Mouse (Mus musculus) MEL (cell line): ENCODE results near the gene Katnb1. TPM values are rescaled to one million over a fixed set of nuclear protein-coding genes. Genes with fewer than 3 reads are reported as not detected.

Source experiments
- DNase-seq: peaks from one replicate; pipeline ENCODE4 v3.0.0; 2011; ENCODE audit warnings: low read depth, low spot score
- H3K27ac ChIP-seq: 2 replicates; pipeline ENCODE4 v1.5.1; 2012; ENCODE audit warnings: low read depth, mild to moderate bottlenecking, control low read depth, low read length, moderate library complexity; ENCODE audit not compliant: control insufficient read depth
- H3K27me3 ChIP-seq, 2 experiments: fragments of 150-350 bp in 1 of 2; sonication (generic) in 1 of 2; 2 replicates each; pipeline ENCODE4 v1.6.1; 2012; ENCODE audit warnings: low read length in 2 of 2, mild to moderate bottlenecking in 2 of 2, improper control_type of control experiment in 1 of 2, moderate library complexity in 1 of 2; ENCODE audit not compliant: insufficient read depth in 2 of 2, control insufficient read depth in 1 of 2
- H3K36me3 ChIP-seq, 2 experiments: 2 replicates each; pipeline ENCODE4 v1.6.1; 2012 to 2014; ENCODE audit warnings: low read length in 2 of 2, improper control_type of control experiment in 1 of 2, inconsistent platforms in 1 of 2, mild to moderate bottlenecking in 1 of 2; ENCODE audit not compliant: insufficient read depth in 2 of 2, control insufficient read depth in 1 of 2
- H3K4me1 ChIP-seq, 2 experiments: fragments of 150-350 bp in 1 of 2; sonication (generic) in 1 of 2; 2 replicates each; pipeline ENCODE4 v1.6.1; 2012; ENCODE audit warnings: low read length in 2 of 2, improper control_type of control experiment in 1 of 2, mild to moderate bottlenecking in 1 of 2; ENCODE audit not compliant: insufficient read depth in 2 of 2, control insufficient read depth in 1 of 2
- H3K4me3 ChIP-seq, 2 experiments: fragments of 150-350 bp in 1 of 2; sonication (generic) in 1 of 2; 2 replicates each; pipeline ENCODE4 v1.5.1; 2012; ENCODE audit warnings: low read depth in 2 of 2, low read length in 2 of 2, mild to moderate bottlenecking in 2 of 2, moderate library complexity in 2 of 2, control low read depth in 1 of 2, improper control_type of control experiment in 1 of 2; ENCODE audit not compliant: control insufficient read depth in 1 of 2, insufficient read depth in 1 of 2
- H3K79me2 ChIP-seq: 2 replicates; pipeline ENCODE4 v1.6.1; 2012; ENCODE audit warnings: mild to moderate bottlenecking, low read length, moderate library complexity; ENCODE audit not compliant: control insufficient read depth, poor library complexity, insufficient read depth
- H3K9ac ChIP-seq: 2 replicates; pipeline ENCODE4 v1.6.1; 2012; ENCODE audit warnings: low read depth, mild to moderate bottlenecking, control low read depth, low read length, moderate library complexity; ENCODE audit not compliant: control insufficient read depth, poor library complexity, severe bottlenecking
- H3K9me3 ChIP-seq: fragments of 150-350 bp; sonication (generic); replicated peaks from 2 replicates; pipeline ENCODE4 v1.6.1; 2012; ENCODE audit warnings: mild to moderate bottlenecking, low read length, improper control_type of control experiment, moderate library complexity; ENCODE audit not compliant: insufficient read depth
- MAFK ChIP-seq: IDR thresholded peaks from 2 replicates; pipeline ENCODE4 v1.6.1; 2011; ENCODE audit warnings: low read depth, mild to moderate bottlenecking, low read length, improper control_type of control experiment, borderline replicate concordance
- MAX ChIP-seq: IDR thresholded peaks from 2 replicates; pipeline ENCODE4 v1.6.1; 2011; ENCODE audit warnings: low read length, improper control_type of control experiment
- TBP ChIP-seq: IDR thresholded peaks from 2 replicates; pipeline ENCODE4 v1.8.0; 2011; ENCODE audit warnings: low read depth, low read length, improper control_type of control experiment
- polyA plus RNA-seq, 2 experiments: library from polyadenylated mRNA; stranded (reverse) in 1 of 2; unstranded in 1 of 2; fragments of >175 nt in 1 of 2; fragments of >200 nt in 1 of 2; gene quantifications; 2 replicates each; pipeline versions ENCODE4 v1.2.1 to v1.2.4; 2012; ENCODE audit warnings: low replicate concordance in 2 of 2, low read depth in 1 of 2; ENCODE audit not compliant: insufficient read length in 2 of 2, insufficient read depth in 1 of 2, missing spikeins in 1 of 2
- total RNA-seq: library from RNA; depleted of rRNA; stranded (reverse); fragments of 300-350 nt; gene quantifications from 2 replicates; pipeline ENCODE4 v1.2.3, GENCODE M21; 2012; rRNA removed

Katnb1 gene
- total and polyA plus RNA-seq, 3 experiments, result 13.6 to 23.8 TPM; not detected in 1

- H3K27ac ChIP-seq, result no peak overlapping the region
- DNase-seq, result no peak
- H3K9me3 ChIP-seq, result no peaks in the 10 kb centered on the region
- H3K9ac ChIP-seq, result no peak overlapping the region
- H3K4me1 ChIP-seq, result peaks cover 0 to 18% of the 10 kb centered on the region in 2 experiments; a peak in 2 of 4 replicates
- H3K36me3 ChIP-seq, result peaks cover 0 to 3% of the 10 kb centered on the region in 2 experiments; a peak in 1 of 4 replicates
- no peaks in the 10 kb centered on the region for H3K79me2 ChIP-seq
- H3K27me3 ChIP-seq, result no peaks in the 10 kb centered on the region; a peak in 1 of 4 replicates
- TF ChIP-seq MAFK (no peak), TBP (no peak), MAX (no peak)
- TF ChIP-seq, all 39 proteins: peak for 0
- no peak overlapping the region for H3K4me3 ChIP-seq
Observed at GRCm38 (mm10) chr8:95150608-95151007, 69.6 kb downstream of the Katnb1 start.

Other genes starting within 250 kb of the Katnb1 start
- 84.6 and 91.9 TPM in 2 replicates for gene Coq9, start 242.9 kb upstream of the Katnb1 start, total RNA-seq
- 100 to 1,000 TPM in 1 of 2 experiments, not detected in 1; 169 TPM for gene Coq9, start 242.9 kb upstream of the Katnb1 start, polyA plus RNA-seq
- 102 and 122 TPM in 2 replicates for gene Ciapin1, start 242.8 kb upstream of the Katnb1 start, total RNA-seq
- 100 to 1,000 TPM in 1 of 2 experiments, not detected in 1; 263 TPM for gene Ciapin1, start 242.8 kb upstream of the Katnb1 start, polyA plus RNA-seq
- 92.0 and 92.5 TPM in 2 replicates for gene Polr2c, start 223.7 kb upstream of the Katnb1 start, total RNA-seq
- 100 to 1,000 TPM; 151 to 181 TPM for gene Polr2c, start 223.7 kb upstream of the Katnb1 start, polyA plus RNA-seq
- gene Dok4, start 204.9 kb upstream of the Katnb1 start, total RNA-seq, result 1.5 TPM in 2 replicates
- gene Dok4, start 204.9 kb upstream of the Katnb1 start, polyA plus RNA-seq, result 1 to 10 TPM in 1 of 2 experiments, not detected in 1; 3.2 TPM
- 1.6 and 1.7 TPM in 2 replicates for gene Ccdc102a, start 163.1 kb upstream of the Katnb1 start, total RNA-seq
- gene Ccdc102a, start 163.1 kb upstream of the Katnb1 start, polyA plus RNA-seq, result 1 to 10 TPM in 1 of 2 experiments, not detected in 1; 6.8 TPM
- gene Adgrg5, start 157.5 kb upstream of the Katnb1 start, total RNA-seq, result 0.04 and 0.07 TPM in 2 replicates
- gene Adgrg5, start 157.5 kb upstream of the Katnb1 start, polyA plus RNA-seq, result 1 to 10 TPM in 1 of 2 experiments, not detected in 1; 1.3 TPM
- 4.2 and 7.2 TPM in 2 replicates for gene Adgrg1, start 106.4 kb upstream of the Katnb1 start, total RNA-seq
- gene Adgrg1, start 106.4 kb upstream of the Katnb1 start, polyA plus RNA-seq, result 10 to 100 TPM in 1 of 2 experiments, not detected in 1; 33.2 TPM
- not detected in 2 replicates for gene Adgrg3, start 63.5 kb upstream of the Katnb1 start, total RNA-seq
- under 1 TPM in 1 of 2 experiments, not detected in 1; 0.08 TPM for gene Adgrg3, start 63.5 kb upstream of the Katnb1 start, polyA plus RNA-seq
- 0.04 TPM in 1 of 2 replicates, not detected in the other for gene Drc7, start 26.1 kb upstream of the Katnb1 start, total RNA-seq
- under 1 TPM in 1 of 2 experiments, not detected in 1; 0.07 TPM for gene Drc7, start 26.1 kb upstream of the Katnb1 start, polyA plus RNA-seq
- 9.0 and 10.6 TPM in 2 replicates for gene Kifc3, start 121.6 kb downstream of the Katnb1 start, total RNA-seq
- gene Kifc3, start 121.6 kb downstream of the Katnb1 start, polyA plus RNA-seq, result 10 to 100 TPM in 1 of 2 experiments, not detected in 1; 19.1 TPM
- gene Cngb1, start 225.4 kb downstream of the Katnb1 start, total RNA-seq, result not detected in 2 replicates
- under 1 TPM in 1 of 2 experiments, not detected in 1; 0.03 TPM for gene Cngb1, start 225.4 kb downstream of the Katnb1 start, polyA plus RNA-seq
- gene Tepp, start 229.4 kb downstream of the Katnb1 start, total RNA-seq, result not detected in 2 replicates
- gene Tepp, start 229.4 kb downstream of the Katnb1 start, polyA plus RNA-seq, result not detected